Mouse (Mus musculus): ENCODE results near the gene Ubald2. TPM values are rescaled to one million over a fixed set of nuclear protein-coding genes. Genes with fewer than 3 reads are reported as not detected.

Ubald2 gene
- polyA plus RNA-seq (2017; shearing (Covaris generic)): 1,050 TPM

DNA sequence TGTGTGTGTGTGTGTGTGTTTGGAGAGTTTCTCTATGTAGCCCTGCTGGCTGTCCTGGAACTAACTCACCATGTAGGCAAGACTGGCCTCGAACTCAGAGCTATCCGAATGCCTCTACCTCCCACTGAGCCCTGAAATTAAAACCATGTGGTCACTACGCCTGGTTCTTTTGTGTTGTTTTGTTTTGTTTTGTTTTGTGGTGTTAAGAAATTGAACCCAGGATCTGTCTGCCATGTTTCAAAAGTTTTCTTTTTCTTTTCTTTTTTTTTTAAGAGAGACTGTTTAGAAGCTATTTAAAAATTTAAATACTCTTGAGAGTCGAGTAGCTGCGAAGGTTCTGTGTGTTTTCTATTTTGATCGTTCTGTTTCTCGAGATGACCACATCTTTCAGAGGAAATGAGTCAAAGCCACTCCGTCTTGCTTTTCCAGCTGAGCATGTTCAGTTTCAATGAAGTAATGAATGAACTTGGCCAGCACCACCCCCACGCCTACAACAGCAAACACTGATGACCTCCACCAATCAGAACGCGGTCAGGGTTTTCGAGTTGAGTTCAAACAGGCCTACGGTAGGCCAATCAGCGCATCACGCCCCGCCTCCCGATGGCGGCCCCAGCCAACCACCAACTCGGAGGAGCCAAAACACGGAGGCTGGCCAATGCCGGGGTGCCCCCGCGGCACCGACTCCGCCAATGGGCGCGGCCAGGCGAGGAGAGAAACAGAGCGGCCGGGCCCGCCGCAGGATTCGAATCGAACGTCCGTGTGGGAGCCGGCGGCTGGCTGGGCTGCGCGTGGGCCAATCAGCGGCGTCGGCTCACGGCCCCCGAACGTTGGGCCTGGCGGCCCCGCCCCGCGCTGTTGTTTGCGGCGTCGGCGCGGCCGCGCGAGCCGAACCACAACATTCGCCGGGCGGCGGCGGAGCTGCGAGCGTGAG is at the start of gene Ubald2:
TSS of gene Ubald2 (plus strand) at position 739 of the 931 bp plus-strand sequence.

DNA sequence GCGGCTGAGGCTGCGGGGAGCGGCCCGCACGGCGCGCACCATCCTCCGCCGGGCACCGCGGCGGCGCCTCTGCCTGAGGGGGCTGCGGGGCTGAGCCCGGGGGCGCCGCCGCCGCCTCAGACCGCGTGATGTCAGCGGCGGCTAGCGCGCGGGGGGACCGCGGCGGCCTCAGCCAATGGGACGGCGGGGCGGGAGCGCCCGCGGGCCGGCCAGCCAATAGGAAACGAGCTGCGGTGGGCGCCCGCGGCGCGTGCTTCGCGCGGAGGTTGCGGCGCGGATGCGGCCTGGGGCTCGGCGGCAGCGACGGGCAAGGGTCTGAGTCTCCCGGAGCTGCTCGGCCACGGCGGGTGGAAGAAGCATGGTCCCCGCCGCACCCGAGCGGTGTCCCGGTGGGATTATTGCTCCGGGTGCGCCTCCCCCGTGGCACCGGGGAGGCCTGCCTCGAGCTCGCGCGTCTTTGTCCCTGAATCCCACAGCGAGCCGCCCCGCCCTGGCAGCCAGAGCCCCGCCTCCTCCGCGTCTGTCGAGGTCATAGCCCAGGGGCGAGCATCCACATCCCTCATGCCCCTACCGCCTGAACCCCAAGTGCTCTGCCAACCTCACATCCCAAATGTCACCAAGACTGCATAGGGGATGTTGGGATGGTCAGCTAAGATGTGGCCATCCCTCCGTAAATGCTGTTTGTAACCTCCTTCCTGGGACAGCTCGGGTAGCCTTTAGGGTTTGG is 20.8 kb upstream of the Ubald2 start, which contains the start of gene Rnf157:
TSS of gene Rnf157 (minus strand) at position 129 of the 727 bp plus-strand sequence.

DNA sequence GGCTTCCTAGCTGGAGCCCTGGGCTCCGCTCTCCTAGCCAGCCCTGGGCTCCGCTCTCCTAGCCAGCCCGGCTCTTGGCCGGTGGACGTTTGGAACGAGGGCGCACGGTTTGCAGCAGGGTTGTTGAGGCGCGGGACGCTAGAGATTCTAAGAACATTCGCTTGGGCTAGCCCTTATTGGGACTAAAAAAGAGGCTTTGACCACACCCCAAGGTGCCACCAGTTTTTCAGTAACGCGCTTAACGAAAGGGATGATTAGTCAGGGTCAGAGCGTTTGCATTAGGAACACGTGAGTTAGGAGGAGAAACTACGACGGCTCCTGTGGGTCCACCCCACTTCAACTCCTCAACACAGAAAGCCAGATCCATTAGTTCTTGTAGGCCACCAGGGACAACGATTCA is 32.2 kb downstream of the Ubald2 start, which contains the start of gene Qrich2:
TSS of gene Qrich2 (minus strand) at position 101 of the 400 bp plus-strand sequence.

Other genes starting within 250 kb of the Ubald2 start
- gene Ten1, start 235.2 kb upstream of the Ubald2 start, polyA plus RNA-seq (2017; shearing (Covaris generic)): 33.3 TPM
- gene Acox1, start 235.0 kb upstream of the Ubald2 start, polyA plus RNA-seq (2017; shearing (Covaris generic)): 22.2 TPM
- 0.17 TPM for gene Evpl, start 196.0 kb upstream of the Ubald2 start, polyA plus RNA-seq (2017; shearing (Covaris generic))
- 69.2 TPM for gene Srp68, start 159.9 kb upstream of the Ubald2 start, polyA plus RNA-seq (2017; shearing (Covaris generic))
- not detected for gene Galr2, start 153.2 kb upstream of the Ubald2 start, polyA plus RNA-seq (2017; shearing (Covaris generic))
- 57.6 TPM for gene Exoc7, start 126.9 kb upstream of the Ubald2 start, polyA plus RNA-seq (2017; shearing (Covaris generic))
- gene Foxj1, start 98.7 kb upstream of the Ubald2 start, polyA plus RNA-seq (2017; shearing (Covaris generic)): not detected
- gene Rnf157, start 21.1 kb upstream of the Ubald2 start, polyA plus RNA-seq (2017; shearing (Covaris generic)): 134 TPM
- 0.45 TPM for gene Qrich2, start 32.1 kb downstream of the Ubald2 start, polyA plus RNA-seq (2017; shearing (Covaris generic))
- gene Prpsap1, start 60.1 kb downstream of the Ubald2 start, polyA plus RNA-seq (2017; shearing (Covaris generic)): 129 TPM
- gene Sphk1, start 96.8 kb downstream of the Ubald2 start, polyA plus RNA-seq (2017; shearing (Covaris generic)): 1.6 TPM
- gene Ube2o, start 147.4 kb downstream of the Ubald2 start, polyA plus RNA-seq (2017; shearing (Covaris generic)): 16.3 TPM
- gene Aanat, start 152.3 kb downstream of the Ubald2 start, polyA plus RNA-seq (2017; shearing (Covaris generic)): 0.28 TPM
- gene Rhbdf2, start 192.9 kb downstream of the Ubald2 start, polyA plus RNA-seq (2017; shearing (Covaris generic)): 26.2 TPM
- gene Prcd, start 219.4 kb downstream of the Ubald2 start, polyA plus RNA-seq (2017; shearing (Covaris generic)): not detected
- gene Cygb, start 220.2 kb downstream of the Ubald2 start, polyA plus RNA-seq (2017; shearing (Covaris generic)): not detected